Mouse (Mus musculus) CD4-positive, CD25-positive, alpha-beta regulatory T cell, adult 2 months (primary cell): ENCODE measurements around the gene Myo5c.

Experiments
- DNase-seq: peaks from one replicate; pipeline ENCODE4 v3.0.0-alpha.2; 2012; ENCODE audit warnings: low read depth, low spot score

The Myo5c gene

GRCm38 (mm10) chr9:75282179-75282578 lies 50.4 kb downstream of the Myo5c start:
- DNase-seq = no peak

GRCm38 (mm10) chr9:75282830-75283229 lies 51.0 kb downstream of the Myo5c start:
- DNase-seq = peak; percentile 76

- no peak for DNase-seq
Observed at GRCm38 (mm10) chr9:75283636-75284035, 51.8 kb downstream of the Myo5c start.

- DNase-seq = no peak
Observed at GRCm38 (mm10) chr9:75285363-75285762, 53.5 kb downstream of the Myo5c start.

- no peak for DNase-seq
Observed at GRCm38 (mm10) chr9:75287636-75288035, 55.8 kb downstream of the Myo5c start.

- DNase-seq = peak; percentile 60
Observed at GRCm38 (mm10) chr9:75289545-75289944, 57.7 kb downstream of the Myo5c start.

GRCm38 (mm10) chr9:75299342-75299741 lies 67.5 kb downstream of the Myo5c start:
- DNase-seq = peak; percentile 64

GRCm38 (mm10) chr9:75303033-75303432 lies 71.2 kb downstream of the Myo5c start:
- DNase-seq = no peak

- DNase-seq = peak; percentile 28
Observed at GRCm38 (mm10) chr9:75303701-75304261, 72.0 kb downstream of the Myo5c start.

GRCm38 (mm10) chr9:75304286-75304685 lies 72.5 kb downstream of the Myo5c start:
- DNase-seq = no peak

GRCm38 (mm10) chr9:75306126-75306898 lies 74.5 kb downstream of the Myo5c start, which contains the start of gene Gnb5:
Gnb5 (plus strand) TSS chr9:75306288.
- no peak for DNase-seq

- no peak for DNase-seq
Observed at GRCm38 (mm10) chr9:75307015-75307414, 75.2 kb downstream of the Myo5c start.

- DNase-seq = no peak
Observed at GRCm38 (mm10) chr9:75308621-75309020, 76.8 kb downstream of the Myo5c start.

GRCm38 (mm10) chr9:75312008-75312407 lies 80.2 kb downstream of the Myo5c start:
- peak; percentile 85 for DNase-seq

- DNase-seq = peak; percentile 51
Observed at GRCm38 (mm10) chr9:75313138-75313831, 81.5 kb downstream of the Myo5c start.

- DNase-seq = peak; percentile 90
Observed at GRCm38 (mm10) chr9:75313832-75314516, 82.2 kb downstream of the Myo5c start.

- DNase-seq = no peak
Observed at GRCm38 (mm10) chr9:75314517-75315105, 82.8 kb downstream of the Myo5c start.

GRCm38 (mm10) chr9:75315238-75315637 lies 83.4 kb downstream of the Myo5c start:
- no peak for DNase-seq

GRCm38 (mm10) chr9:75316771-75317170 lies 85.0 kb downstream of the Myo5c start:
- no peak for DNase-seq

- DNase-seq = no peak
Observed at GRCm38 (mm10) chr9:75318196-75318595, 86.4 kb downstream of the Myo5c start.

GRCm38 (mm10) chr9:75319365-75319764 lies 87.5 kb downstream of the Myo5c start:
- DNase-seq = no peak
